Mouse (Mus musculus): ENCODE results near the gene Mettl6.
A peak's percentile ranks its signal among the peaks of the same experiment; 100 is the strongest.
"Not testable (repeated sequence)": the region's sequence is repeated elsewhere in the genome, so short reads cannot be mapped to it uniquely, and the experiment has no call there.

The Mettl6 gene

GRCm38 (mm10) chr14:31472451-31473061 is 22.3 kb downstream of the Mettl6 start:
- peak; percentile 25 for DNase-seq (ENCODE audit: low spot score)

GRCm38 (mm10) chr14:31469711-31470110 is 25.1 kb downstream of the Mettl6 start:
- no peak for DNase-seq (ENCODE audit: low spot score)

GRCm38 (mm10) chr14:31464176-31464575 is 30.7 kb downstream of the Mettl6 start:
- DNase-seq (ENCODE audit: low spot score) = no peak

GRCm38 (mm10) chr14:31462886-31463285 is 32.0 kb downstream of the Mettl6 start:
- DNase-seq (ENCODE audit: low spot score) = no peak

- not testable (repeated sequence) for DNase-seq (ENCODE audit: low spot score)
These were observed 32.6 kb downstream of the Mettl6 start for GRCm38 (mm10) chr14:31462226-31462625.

GRCm38 (mm10) chr14:31458006-31458405 is 36.8 kb downstream of the Mettl6 start:
- DNase-seq (ENCODE audit: low spot score) = no peak

- no peak for DNase-seq (ENCODE audit: low spot score)
These were observed 38.6 kb downstream of the Mettl6 start for GRCm38 (mm10) chr14:31456064-31456721.

GRCm38 (mm10) chr14:31454849-31455566 is 39.8 kb downstream of the Mettl6 start:
- DNase-seq (ENCODE audit: low spot score) = no peak

GRCm38 (mm10) chr14:31453946-31454345 is 40.9 kb downstream of the Mettl6 start:
- DNase-seq (ENCODE audit: low spot score) = not testable (repeated sequence)

GRCm38 (mm10) chr14:31448994-31449393 is 45.8 kb downstream of the Mettl6 start:
- DNase-seq (ENCODE audit: low spot score) = no peak

GRCm38 (mm10) chr14:31443616-31444015 is 51.2 kb downstream of the Mettl6 start:
- DNase-seq (ENCODE audit: low spot score) = no peak

- no peak for DNase-seq (ENCODE audit: low spot score)
These were observed 54.1 kb downstream of the Mettl6 start for GRCm38 (mm10) chr14:31440725-31441124.

- DNase-seq (ENCODE audit: low spot score) = no peak
These were observed 54.6 kb downstream of the Mettl6 start for GRCm38 (mm10) chr14:31440230-31440629.

GRCm38 (mm10) chr14:31439279-31439678 is 55.6 kb downstream of the Mettl6 start:
- DNase-seq (ENCODE audit: low spot score) = no peak

GRCm38 (mm10) chr14:31437826-31438529 is 56.9 kb downstream of the Mettl6 start:
- DNase-seq (ENCODE audit: low spot score) = no peak

GRCm38 (mm10) chr14:31435930-31436693 is 58.7 kb downstream of the Mettl6 start, which contains the start of gene Sh3bp5:
TSS of gene Sh3bp5 (minus strand) at chr14:31436078.
- peak; percentile 89 for DNase-seq (ENCODE audit: low spot score)

- DNase-seq (ENCODE audit: low spot score) = peak; percentile 44
These were observed 59.6 kb downstream of the Mettl6 start for GRCm38 (mm10) chr14:31435018-31435915.

- DNase-seq (ENCODE audit: low spot score) = no peak
These were observed 60.4 kb downstream of the Mettl6 start for GRCm38 (mm10) chr14:31434426-31434825.

- peak; percentile 82 for DNase-seq (ENCODE audit: low spot score)
These were observed 60.9 kb downstream of the Mettl6 start for GRCm38 (mm10) chr14:31433851-31434360.

GRCm38 (mm10) chr14:31433126-31433525 is 61.7 kb downstream of the Mettl6 start:
- no peak for DNase-seq (ENCODE audit: low spot score)
